Mouse (Mus musculus): ENCODE data around the gene Pde4d.

Gene Pde4d

DNA sequence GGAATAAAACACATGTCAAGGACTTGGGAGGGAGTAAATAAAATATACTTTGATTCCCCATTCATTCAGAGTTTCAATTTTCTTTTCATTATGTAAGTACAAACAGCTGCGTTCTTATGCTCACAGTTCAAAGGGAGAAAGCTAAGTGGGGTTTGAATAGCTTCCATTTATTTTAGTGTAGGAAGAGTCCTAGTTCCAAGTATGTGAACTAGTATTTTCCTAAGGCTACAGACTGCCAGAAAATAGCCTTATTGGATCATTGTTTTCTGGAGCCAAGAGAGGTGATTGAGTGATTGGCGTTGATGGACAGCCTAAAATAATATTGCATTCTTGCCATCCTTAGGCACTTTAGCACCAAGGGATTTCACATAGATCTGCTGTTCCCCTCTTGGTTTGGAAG, 41.1 kb downstream of the Pde4d start:
- DNase-seq (ENCODE audit: low spot score): no peak

- DNase-seq (ENCODE audit: low spot score): no peak
Observed at GRCm38 (mm10) chr13:108492886-108493285, 43.1 kb downstream of the Pde4d start.

GRCm38 (mm10) chr13:108494365-108494764, 44.6 kb downstream of the Pde4d start:
- DNase-seq (ENCODE audit: low spot score): no peak

- peak; percentile 3 for DNase-seq (ENCODE audit: low spot score)
Observed at GRCm38 (mm10) chr13:108497768-108498167, 48.0 kb downstream of the Pde4d start.

DNA sequence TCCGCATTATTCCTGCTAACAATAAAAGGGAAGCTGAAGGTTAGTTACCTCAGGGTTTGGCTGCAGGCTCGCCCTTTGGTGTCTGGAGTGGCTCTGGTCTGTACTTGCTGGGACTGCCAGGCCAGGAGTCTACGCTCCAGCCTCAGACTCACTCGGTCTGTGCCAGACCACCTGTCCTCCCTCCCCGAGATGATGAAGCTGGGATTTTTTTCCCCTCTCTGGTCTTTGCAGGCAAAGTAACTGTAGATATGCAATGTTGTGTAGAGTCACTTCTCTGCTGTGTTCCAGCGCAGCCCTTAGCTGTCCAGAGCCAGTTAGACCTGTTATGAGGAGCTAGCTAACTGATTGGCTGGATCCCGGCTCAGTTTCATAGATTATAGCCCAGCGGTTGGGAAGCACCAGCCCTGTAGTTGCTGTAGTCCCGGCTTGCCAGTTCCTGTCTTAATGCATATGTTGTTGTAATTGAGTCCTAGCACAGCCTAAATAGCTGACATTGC, 48.5 kb downstream of the Pde4d start:
- DNase-seq (ENCODE audit: low spot score): peak; percentile 56

- DNase-seq (ENCODE audit: low spot score): peak; percentile 3
Observed at GRCm38 (mm10) chr13:108498773-108499313, 49.1 kb downstream of the Pde4d start.

DNA sequence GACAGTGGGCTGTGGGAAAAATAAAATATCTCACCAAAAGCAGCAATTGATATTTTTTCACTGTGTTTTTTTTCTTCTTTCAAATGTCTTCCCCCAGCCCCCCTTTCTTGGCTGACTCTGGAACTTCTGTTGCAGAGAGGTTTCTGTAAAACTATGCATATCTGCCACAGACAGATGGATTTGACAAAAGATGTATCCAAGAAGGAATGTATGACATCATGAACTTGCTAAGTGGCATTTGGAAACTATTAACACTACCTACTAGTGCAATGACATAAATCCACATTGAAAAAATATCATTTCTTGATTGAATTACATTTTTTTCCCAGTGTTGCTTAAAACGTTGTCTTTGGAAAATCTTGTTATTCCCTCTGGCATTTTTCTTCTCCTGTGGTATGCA, 51.6 kb downstream of the Pde4d start:
- no peak for DNase-seq (ENCODE audit: low spot score)

GRCm38 (mm10) chr13:108524548-108524947, 74.8 kb downstream of the Pde4d start:
- no peak for DNase-seq (ENCODE audit: low spot score)

DNA sequence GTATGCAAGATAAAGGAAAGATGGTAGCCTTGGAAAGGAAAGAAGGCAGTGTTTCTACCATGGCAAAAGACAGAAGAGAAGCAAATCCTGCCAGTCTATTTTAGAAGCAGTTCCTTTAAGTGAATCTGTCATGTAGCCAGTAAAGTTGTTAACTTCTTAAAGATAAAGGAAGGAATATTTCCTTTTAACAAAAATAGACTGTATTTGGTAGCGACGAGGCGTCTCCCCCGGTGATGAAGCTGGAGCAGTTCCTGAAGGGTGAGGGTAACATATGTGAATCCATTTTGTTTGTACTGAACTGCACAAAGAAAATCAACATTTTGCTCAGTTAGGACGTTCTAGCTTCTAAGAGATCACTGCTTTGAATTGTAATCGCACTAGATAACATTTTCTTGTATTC, 75.2 kb downstream of the Pde4d start:
- DNase-seq (ENCODE audit: low spot score): no peak

- DNase-seq (ENCODE audit: low spot score): no peak
Observed at GRCm38 (mm10) chr13:108526258-108527007, 76.7 kb downstream of the Pde4d start.

DNA sequence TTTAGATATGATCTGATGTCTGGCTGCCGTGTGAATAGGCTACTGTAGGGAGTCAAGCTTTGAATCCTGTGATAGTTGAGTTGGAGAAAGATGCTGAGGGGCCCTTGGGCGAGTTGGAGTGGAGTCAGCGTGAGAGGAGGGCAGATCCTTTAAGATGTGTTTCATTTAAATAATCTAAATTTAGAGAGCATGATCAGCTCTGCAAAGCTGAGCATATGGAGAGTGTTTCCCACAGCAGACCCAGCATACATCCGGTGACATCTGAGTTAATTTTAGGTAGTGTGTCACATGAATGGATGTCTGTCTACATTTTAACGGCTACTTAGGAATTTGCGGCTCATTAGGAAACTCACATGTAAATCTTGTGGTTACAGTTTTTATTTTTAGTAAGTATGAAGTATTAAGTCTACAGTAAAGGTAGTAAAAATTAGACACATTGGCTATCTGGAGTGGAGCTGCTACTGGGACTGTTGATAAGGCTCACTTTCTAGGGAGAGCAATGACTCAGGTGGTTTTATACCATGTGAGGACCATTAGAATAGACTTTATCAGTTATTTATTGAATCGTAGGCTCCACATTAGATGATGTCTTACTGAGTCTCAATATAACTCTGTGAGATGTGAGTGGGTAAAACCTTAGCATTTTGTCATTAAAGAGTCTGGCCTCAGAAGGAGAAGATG, 77.5 kb downstream of the Pde4d start:
- DNase-seq (ENCODE audit: low spot score): no peak

DNA sequence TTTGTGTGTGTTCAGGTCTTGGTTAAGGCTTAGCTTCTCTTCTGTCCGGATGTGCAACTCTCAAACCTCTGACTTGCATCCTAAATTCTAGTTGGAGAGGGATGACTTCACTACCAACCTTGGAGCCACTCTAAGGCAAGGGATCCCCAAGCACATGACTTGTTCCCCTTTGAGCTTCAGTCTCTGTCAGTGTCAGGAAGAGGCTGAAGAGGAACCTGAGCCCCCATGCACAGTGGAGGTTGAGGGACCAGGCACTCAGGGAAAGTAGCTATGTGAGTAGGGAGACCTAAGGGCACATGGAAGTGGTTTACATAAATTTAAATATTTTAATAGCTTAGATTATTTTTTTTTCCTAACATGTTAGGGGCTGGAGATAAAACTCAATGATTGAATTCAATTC, 78.6 kb downstream of the Pde4d start:
- DNase-seq (ENCODE audit: low spot score): no peak

DNA sequence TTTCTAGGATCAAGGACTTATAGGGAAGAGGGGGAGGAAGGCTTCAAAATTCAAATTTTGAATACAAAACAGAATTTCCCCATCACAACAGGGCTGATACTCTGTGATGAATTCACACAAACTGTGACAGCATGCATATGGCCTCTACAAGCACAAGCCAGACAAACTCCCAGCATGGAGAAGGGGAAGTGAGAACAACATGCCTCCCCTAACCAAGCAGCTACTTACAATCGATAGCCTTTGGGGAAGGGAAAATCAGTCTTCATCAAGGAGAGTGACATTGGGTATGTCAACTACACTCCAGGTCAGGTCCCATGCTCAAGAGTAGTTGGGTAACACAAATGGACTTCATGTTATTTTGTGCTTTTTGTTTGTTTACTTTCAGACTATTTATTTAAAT, 83.1 kb downstream of the Pde4d start:
- no peak for DNase-seq (ENCODE audit: low spot score)

GRCm38 (mm10) chr13:108536436-108536835, 86.7 kb downstream of the Pde4d start:
- no peak for DNase-seq (ENCODE audit: low spot score)

DNA sequence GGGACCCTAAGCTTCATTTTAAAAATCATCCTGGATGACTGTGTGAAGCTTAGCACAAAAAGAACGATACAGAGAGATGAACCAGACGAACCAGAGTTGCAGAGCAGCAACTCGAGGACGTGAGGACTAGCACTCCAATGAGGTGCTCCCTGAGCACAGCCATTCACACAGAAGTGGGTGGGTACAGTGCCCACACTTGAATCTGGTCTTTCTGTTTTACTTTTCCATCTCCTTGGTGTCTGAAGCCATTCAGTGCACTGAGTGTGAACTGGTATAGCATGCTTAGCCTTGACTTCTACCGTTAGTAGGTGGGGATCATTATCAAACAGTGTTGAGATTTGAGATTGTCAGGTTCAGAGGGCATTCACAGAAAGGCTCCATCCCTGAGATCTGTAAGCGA, 87.2 kb downstream of the Pde4d start:
- DNase-seq (ENCODE audit: low spot score): no peak

DNA sequence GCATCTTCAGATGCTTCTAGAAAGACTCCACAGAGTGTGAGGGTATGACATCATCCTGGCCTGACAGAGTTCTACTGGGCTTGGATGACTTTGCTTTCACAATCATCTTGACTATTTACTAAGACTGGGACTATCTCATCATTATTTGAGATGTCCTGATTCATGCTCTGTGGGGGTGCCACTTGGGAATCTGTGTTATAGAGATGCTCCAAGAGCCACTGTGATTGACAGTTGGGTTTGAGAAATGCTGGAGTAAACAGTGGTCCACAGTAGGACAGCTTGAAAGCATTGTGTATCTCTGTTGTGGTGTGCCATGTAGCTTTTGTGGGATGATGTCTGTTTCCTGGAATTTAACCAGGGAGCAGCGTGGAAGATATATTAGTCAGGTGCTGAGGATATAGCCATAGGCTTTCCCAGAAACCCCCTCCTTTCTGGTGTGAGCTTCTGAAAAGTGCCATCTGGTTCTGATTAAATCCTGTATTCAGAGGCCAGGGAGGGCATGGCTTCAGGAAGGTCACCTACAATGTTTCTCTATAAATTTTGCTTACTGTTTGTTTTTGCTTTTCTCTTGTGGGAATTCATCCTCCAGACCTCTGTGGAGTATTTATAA, 89.1 kb downstream of the Pde4d start:
- DNase-seq (ENCODE audit: low spot score): no peak

- DNase-seq (ENCODE audit: low spot score): no peak
Observed at GRCm38 (mm10) chr13:108541488-108541887, 91.7 kb downstream of the Pde4d start.

GRCm38 (mm10) chr13:108542342-108542761, 92.6 kb downstream of the Pde4d start:
- DNase-seq (ENCODE audit: low spot score): peak; percentile 10

GRCm38 (mm10) chr13:108552288-108552687, 102.5 kb downstream of the Pde4d start:
- no peak for DNase-seq (ENCODE audit: low spot score)

DNA sequence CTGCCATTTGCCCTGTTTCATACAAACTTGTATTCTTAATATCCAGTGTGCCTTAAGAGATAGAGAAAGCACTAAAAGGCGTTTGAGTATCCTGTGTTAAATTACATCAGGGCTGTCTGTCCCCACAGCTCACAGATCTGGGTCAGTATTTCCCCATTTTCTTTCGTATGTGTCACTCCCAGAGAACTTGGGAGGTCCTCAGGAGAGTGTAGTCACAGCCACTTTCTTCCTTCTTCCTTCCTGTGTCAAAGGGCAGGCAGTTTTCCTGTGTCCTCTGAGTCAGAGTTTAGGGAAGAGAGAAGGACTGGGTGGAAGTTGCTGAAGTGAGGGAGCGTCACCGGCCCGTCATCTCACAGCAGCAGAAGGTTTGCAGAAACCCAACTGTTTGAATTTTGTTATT, 103.2 kb downstream of the Pde4d start:
- DNase-seq (ENCODE audit: low spot score): no peak

GRCm38 (mm10) chr13:108554901-108555300, 105.2 kb downstream of the Pde4d start:
- no peak for DNase-seq (ENCODE audit: low spot score)

DNA sequence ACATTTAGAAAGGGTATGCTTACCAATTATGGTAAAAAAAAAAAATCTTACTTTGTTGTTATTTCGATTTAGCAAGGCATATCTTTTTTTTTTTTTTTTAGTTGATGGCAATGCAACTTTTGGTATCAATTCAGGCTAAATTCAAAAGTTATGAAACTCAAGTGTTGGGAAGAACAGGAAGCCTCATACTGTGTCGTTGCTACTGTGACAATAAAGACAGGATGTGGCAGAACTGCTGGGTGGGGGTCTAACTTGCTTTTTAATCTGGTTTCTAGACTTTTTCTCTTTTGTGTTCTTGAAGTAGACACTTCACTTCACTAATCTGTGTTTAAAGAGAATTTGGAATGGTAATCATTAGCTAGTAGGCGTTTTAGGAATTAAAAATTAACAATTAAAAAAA, 147.2 kb downstream of the Pde4d start:
- DNase-seq (ENCODE audit: low spot score): no peak

DNA sequence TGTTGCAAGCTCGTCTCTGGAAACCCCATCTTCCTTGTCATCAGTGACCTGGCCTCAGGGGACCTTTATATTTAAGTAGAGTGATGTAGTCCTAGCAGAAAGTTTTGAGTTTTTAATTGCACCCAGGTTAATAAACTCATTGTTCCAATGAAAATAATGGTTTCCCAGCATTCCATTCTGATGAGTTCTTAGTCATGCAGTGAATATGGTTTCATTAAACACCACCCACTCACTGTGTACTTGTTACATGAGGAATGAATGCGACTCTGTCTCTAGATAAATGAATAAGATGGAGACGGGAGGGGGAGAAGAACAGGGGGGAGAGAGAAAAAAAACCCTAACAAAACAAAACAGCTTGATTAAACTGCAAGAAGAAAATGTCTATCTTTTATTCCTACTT, 148.9 kb downstream of the Pde4d start:
- DNase-seq (ENCODE audit: low spot score): no peak

Data from urinary bladder, postnatal 14 days (tissue).